Mouse (Mus musculus): Measurements from ENCODE around the gene Ifitm2. TPM values are rescaled to one million over a fixed set of nuclear protein-coding genes. Genes with fewer than 3 reads are reported as not detected.

The Ifitm2 gene
- polyA plus RNA-seq, 1 experiment from 2014 or later, result 331 TPM

Other genes starting within 250 kb of the Ifitm2 start
- 0.10 TPM in 1 of 2 replicates, not detected in the other for gene Cyp2e1, start 192.2 kb downstream of the Ifitm2 start, polyA plus RNA-seq (2015; fragmentation: Nextera tagmentation; extraction: Ambion mirVana)
- gene Syce1, start 168.1 kb downstream of the Ifitm2 start, polyA plus RNA-seq (2015; fragmentation: Nextera tagmentation; extraction: Ambion mirVana), result 0.17 and 0.20 TPM in 2 replicates
- gene Zfp941, start 133.8 kb downstream of the Ifitm2 start, polyA plus RNA-seq (2015; fragmentation: Nextera tagmentation; extraction: Ambion mirVana), result 0.24 and 0.38 TPM in 2 replicates
- 9.7 and 10.9 TPM in 2 replicates for gene Urah, start 121.0 kb downstream of the Ifitm2 start, polyA plus RNA-seq (2015; fragmentation: Nextera tagmentation; extraction: Ambion mirVana)
- not detected in 2 replicates for gene Scgb1c1, start 110.4 kb downstream of the Ifitm2 start, polyA plus RNA-seq (2015; fragmentation: Nextera tagmentation; extraction: Ambion mirVana)
- gene Odf3, start 108.2 kb downstream of the Ifitm2 start, polyA plus RNA-seq (2015; fragmentation: Nextera tagmentation; extraction: Ambion mirVana), result not detected in 2 replicates
- not detected in 2 replicates for gene Gm45785, start 99.7 kb downstream of the Ifitm2 start, polyA plus RNA-seq (2015; fragmentation: Nextera tagmentation; extraction: Ambion mirVana)
- gene Ric8a, start 99.0 kb downstream of the Ifitm2 start, polyA plus RNA-seq (2015; fragmentation: Nextera tagmentation; extraction: Ambion mirVana), result 25.0 and 25.1 TPM in 2 replicates
- 17.1 and 20.1 TPM in 2 replicates for gene Bet1l, start 98.4 kb downstream of the Ifitm2 start, polyA plus RNA-seq (2015; fragmentation: Nextera tagmentation; extraction: Ambion mirVana)
- 187 and 202 TPM in 2 replicates for gene Psmd13, start 74.0 kb downstream of the Ifitm2 start, polyA plus RNA-seq (2015; fragmentation: Nextera tagmentation; extraction: Ambion mirVana)
- gene Sirt3, start 73.7 kb downstream of the Ifitm2 start, polyA plus RNA-seq (2015; fragmentation: Nextera tagmentation; extraction: Ambion mirVana), result 16.6 and 16.8 TPM in 2 replicates
- gene Cox8b, start 55.5 kb downstream of the Ifitm2 start, polyA plus RNA-seq (2015; fragmentation: Nextera tagmentation; extraction: Ambion mirVana), result 0.33 and 1.3 TPM in 2 replicates
- 1.6 and 2.4 TPM in 2 replicates for gene Nlrp6, start 35.1 kb downstream of the Ifitm2 start, polyA plus RNA-seq (2015; fragmentation: Nextera tagmentation; extraction: Ambion mirVana)
- 5.0 and 5.9 TPM in 2 replicates for gene Pgghg, start 14.6 kb downstream of the Ifitm2 start, polyA plus RNA-seq (2015; fragmentation: Nextera tagmentation; extraction: Ambion mirVana)
- gene Ifitm5, start 5.7 kb downstream of the Ifitm2 start, polyA plus RNA-seq (2015; fragmentation: Nextera tagmentation; extraction: Ambion mirVana), result 0.35 and 0.61 TPM in 2 replicates
- gene Gm45717, start 50 bp downstream of the Ifitm2 start, polyA plus RNA-seq (2015; fragmentation: Nextera tagmentation; extraction: Ambion mirVana), result not detected in 2 replicates
- gene Ifitm1, start 11.2 kb upstream of the Ifitm2 start, polyA plus RNA-seq (2015; fragmentation: Nextera tagmentation; extraction: Ambion mirVana), result 22.3 and 24.0 TPM in 2 replicates
- 53.9 and 61.7 TPM in 2 replicates for gene Ifitm3, start 54.8 kb upstream of the Ifitm2 start, polyA plus RNA-seq (2015; fragmentation: Nextera tagmentation; extraction: Ambion mirVana)
- gene Ifitm6, start 61.9 kb upstream of the Ifitm2 start, polyA plus RNA-seq (2015; fragmentation: Nextera tagmentation; extraction: Ambion mirVana), result 2.7 and 2.9 TPM in 2 replicates
- not detected in 2 replicates for gene Gm17387, start 73.1 kb upstream of the Ifitm2 start, polyA plus RNA-seq (2015; fragmentation: Nextera tagmentation; extraction: Ambion mirVana)
- gene B4galnt4, start 105.1 kb upstream of the Ifitm2 start, polyA plus RNA-seq (2015; fragmentation: Nextera tagmentation; extraction: Ambion mirVana), result 0.75 and 0.81 TPM in 2 replicates
- gene Pkp3, start 122.2 kb upstream of the Ifitm2 start, polyA plus RNA-seq (2015; fragmentation: Nextera tagmentation; extraction: Ambion mirVana), result 0.70 and 0.71 TPM in 2 replicates
- gene Sigirr, start 144.6 kb upstream of the Ifitm2 start, polyA plus RNA-seq (2015; fragmentation: Nextera tagmentation; extraction: Ambion mirVana), result 16.5 and 16.9 TPM in 2 replicates
- gene Ano9, start 161.8 kb upstream of the Ifitm2 start, polyA plus RNA-seq (2015; fragmentation: Nextera tagmentation; extraction: Ambion mirVana), result 0.12 and 0.20 TPM in 2 replicates
- 138 and 147 TPM in 2 replicates for gene Ptdss2, start 166.4 kb upstream of the Ifitm2 start, polyA plus RNA-seq (2015; fragmentation: Nextera tagmentation; extraction: Ambion mirVana)
- 55.0 and 58.0 TPM in 2 replicates for gene Rnh1, start 216.9 kb upstream of the Ifitm2 start, polyA plus RNA-seq (2015; fragmentation: Nextera tagmentation; extraction: Ambion mirVana)
- 91.5 and 104 TPM in 2 replicates for gene Hras, start 238.0 kb upstream of the Ifitm2 start, polyA plus RNA-seq (2015; fragmentation: Nextera tagmentation; extraction: Ambion mirVana)
- 12.2 and 15.5 TPM in 2 replicates for gene Lrrc56, start 238.2 kb upstream of the Ifitm2 start, polyA plus RNA-seq (2015; fragmentation: Nextera tagmentation; extraction: Ambion mirVana)